Mouse (Mus musculus) heart, adult 18-20 months (tissue): ENCODE data around the gene Plppr1. TPM values are rescaled to one million over a fixed set of nuclear protein-coding genes. Genes with fewer than 3 reads are reported as not detected.
"Not testable (repeated sequence)": the region's sequence is repeated elsewhere in the genome, so short reads cannot be mapped to it uniquely, and the experiment has no call there.

ENCODE experiments used
- DNase-seq, 2 experiments: peaks; one replicate each; pipeline ENCODE4 v3.0.0; 2021 to 2022; ENCODE audit warnings: mixed read lengths in 1 of 2
- total RNA-seq, 2 experiments: library from RNA; stranded (reverse); gene quantifications; 2 replicates each; pipeline ENCODE4 v1.2.3; 2021

Plppr1 gene
- total RNA-seq, 2 experiments from 2014 or later = 0.07 TPM; not detected in 1

GRCm38 (mm10) chr4:49383576-49384318 lies 324.7 kb downstream of the Plppr1 start:
- DNase-seq = not testable (repeated sequence)

GRCm38 (mm10) chr4:49386873-49387272 lies 327.8 kb downstream of the Plppr1 start:
- DNase-seq = no peak
